Mouse (Mus musculus) left cerebral cortex, postnatal 36 days (tissue): Measurements from ENCODE around the gene Snx11. TPM values are rescaled to one million over a fixed set of nuclear protein-coding genes. Genes with fewer than 3 reads are reported as not detected.
"Not testable (repeated sequence)": the region's sequence is repeated elsewhere in the genome, so short reads cannot be mapped to it uniquely, and the experiment has no call there.

ENCODE experiments used
- DNase-seq, 2 experiments: peaks; one replicate each; pipeline ENCODE4 v3.0.0; 2021 to 2022; ENCODE audit warnings: low spot score in 2 of 2, mixed read lengths in 1 of 2
- intact Hi-C: fragments of 180-260 bp; cut with DNase I; formaldehyde crosslinking; loops from one replicate; pipeline ENCODE4 v1.15.1; 2025
- total RNA-seq, 2 experiments: library from RNA; stranded (reverse); gene quantifications; 2 replicates each; pipeline ENCODE4 v1.2.3; 2021

Gene Snx11
- total RNA-seq: 10 to 100 TPM; 40.4 to 49.0 TPM

DNA sequence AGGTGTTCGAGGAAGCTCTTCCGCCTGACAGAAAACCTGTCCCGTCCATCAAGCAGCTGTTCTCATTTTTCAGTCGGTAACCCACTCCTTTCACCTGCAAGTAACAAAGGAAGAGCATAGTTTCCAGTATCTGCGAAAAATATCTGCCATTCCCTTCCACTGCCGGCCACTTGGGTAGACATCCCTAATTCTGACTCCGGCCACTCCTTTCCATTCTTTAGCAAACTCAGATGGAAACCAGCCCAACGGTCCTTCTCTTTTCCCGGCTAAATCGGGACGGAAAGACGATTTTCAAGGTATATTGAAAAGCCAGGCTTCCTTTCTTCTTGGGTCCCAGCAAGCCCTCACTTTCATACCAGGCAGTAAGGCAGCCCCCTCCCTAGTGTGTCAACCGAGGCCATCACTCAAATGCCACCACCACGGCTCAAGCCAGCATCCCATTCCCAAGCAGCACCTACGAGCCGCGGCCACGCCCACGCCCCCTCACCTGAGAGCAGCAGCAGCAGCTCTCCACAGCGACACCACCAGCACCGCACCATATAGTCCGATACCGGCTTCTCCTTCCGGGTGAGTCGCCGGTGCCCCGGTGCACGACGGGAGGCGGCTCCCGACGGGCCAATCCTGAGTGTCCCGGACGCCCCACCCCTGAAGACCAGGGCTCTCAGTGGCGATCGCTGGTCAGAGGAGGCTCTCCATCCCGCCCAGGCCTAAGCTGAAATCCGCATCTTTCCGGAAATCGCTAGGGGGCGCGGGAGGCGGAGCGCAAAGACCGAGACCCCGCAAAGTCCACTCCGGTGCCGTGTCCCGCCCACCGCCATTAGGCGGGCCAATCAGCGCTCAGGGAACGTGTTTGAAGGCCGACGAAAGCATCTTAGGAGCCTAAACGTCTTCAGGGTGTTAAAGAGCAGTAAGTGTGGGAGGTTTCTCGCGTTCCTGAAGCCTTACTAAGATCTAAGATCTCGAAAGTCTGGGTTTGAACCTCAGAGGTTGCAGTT is at the start of gene Snx11:
TSS of gene Snx11 (minus strand) at position 592 of the 995 bp plus-strand sequence.
- peak; percentile 100 for DNase-seq
- intact Hi-C loops: loop anchor here (2.0 to 5.0 kb wide), 3 partner anchors 45 to 498 kb away; no protein-coding TSS in a partner anchor

DNA sequence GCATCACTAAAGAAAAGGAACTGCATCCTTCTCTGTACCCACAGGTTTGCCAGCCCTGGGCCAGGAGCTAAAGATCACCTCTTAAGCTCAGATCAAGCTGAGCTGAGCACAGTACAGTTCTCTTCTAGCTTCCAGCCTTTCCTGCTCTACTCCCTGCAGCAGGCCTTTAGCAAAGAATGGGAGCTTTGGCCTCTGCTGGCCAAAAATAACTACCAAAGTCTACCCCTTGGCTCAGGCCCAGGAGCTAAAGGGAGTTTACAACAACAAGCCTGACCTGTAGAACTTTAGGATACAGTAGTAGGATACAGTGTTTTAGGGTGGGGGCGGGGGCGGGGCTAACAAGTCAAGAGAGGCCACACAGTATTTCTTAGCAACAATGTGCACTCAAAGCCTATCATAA is 49.1 kb upstream of the Snx11 start:
- no peak for DNase-seq
- intact Hi-C loops: no loop called here

DNA sequence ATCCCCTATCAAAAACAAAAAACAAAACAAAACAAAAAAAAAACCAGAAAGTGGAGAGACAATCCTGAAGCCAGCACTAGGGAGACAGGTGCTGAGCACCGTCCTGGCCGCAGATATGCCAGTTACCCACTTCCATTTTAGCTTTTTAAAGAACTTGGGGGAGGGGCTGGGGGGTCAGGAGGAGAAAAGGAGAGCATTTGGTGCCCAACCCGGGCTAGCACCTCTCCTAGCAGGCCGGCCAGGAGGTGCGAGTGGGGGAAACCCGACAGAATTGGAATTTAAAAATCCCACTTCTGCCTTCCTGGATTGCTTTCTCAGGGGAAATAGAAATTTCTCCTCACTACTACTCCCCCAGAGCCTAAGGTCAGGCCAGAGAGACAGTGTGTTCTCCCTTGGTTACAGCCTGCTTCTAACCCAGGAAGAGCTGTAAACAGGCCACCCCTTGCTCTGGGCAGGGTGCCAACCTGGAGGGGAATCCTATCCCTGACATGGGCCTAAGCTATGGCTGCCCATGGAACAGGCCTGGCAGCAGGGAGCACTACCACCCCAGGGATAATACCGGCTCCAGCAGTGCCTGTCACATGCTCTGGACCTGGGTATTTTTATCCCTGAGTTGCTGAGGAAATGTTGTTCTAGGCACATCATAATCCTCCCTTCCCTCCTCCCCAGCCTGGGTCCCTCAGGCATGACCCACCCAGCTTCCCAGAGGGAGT is 47.6 kb upstream of the Snx11 start:
- intact Hi-C loops: loop anchor here (5.0 kb wide), 2 partner anchors 32 to 48 kb away; partner anchors contain the start of gene Snx11
- DNase-seq: peak in 1 of 2 experiments; percentile 60

DNA sequence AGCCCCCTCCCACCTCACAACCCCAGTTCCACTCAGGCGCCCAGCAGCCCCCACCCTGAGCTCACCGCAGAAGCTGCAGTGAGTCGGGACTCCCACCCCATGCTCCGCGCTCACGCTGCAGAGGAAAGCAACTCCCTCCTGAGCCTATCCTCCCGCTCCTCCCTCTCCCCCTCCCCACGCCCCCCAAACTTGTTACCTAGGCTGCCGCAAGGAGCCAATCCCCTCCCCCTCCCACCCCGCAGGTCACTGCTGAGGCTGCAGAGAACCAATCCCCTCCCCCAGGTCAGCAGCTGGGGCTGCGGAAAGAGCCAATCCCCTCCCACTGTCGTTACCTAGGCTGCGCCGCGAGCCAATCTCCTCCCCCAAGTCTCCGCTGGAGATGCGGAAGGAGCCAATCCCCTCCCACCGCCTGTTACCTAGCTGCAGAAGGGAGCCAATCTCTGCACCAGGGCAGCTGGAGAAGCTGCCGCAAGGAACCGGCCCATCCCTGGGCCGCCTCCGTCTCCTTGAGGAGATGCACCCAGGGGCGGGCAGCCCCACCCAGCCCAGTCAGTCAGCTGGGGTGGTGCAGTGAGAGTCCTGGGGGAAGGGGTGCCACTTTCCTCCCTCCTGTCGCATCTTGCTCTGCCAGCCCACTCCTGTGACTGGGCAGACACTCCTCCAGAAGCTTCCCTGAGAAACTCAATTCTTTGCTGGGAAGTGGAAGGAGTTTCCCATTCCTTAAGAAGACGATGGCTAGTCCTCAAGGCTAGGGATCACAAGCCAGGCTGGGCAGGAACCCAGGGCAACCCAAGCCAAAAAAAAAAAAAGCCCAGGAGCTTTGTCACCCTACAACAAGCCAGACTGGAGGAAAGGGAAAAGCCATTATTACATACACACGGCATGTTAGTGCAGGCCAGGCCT is 46.8 kb upstream of the Snx11 start:
- intact Hi-C loops: loop anchor here (5.0 kb wide), 2 partner anchors 33 to 47 kb away; partner anchors contain the start of gene Snx11
- DNase-seq: peak; percentile 90

DNA sequence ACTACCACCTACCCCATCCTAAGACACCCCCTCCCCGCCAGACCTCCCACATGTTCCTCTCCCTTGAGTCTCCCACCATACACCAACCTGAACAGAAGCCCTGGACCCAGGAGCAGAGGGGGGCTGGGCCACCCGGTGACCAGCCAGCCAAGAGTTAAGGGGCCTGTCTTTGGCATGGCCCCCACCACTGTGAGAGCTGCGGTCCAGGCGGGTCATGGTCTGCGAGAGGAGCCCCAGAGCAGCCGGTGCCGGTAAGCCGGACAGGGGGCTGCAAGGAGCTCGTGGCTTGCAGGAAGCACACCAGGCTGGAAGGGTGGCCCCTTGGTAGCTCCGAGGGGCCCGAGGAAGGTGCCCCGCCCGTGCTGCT is 46.1 kb upstream of the Snx11 start:
- intact Hi-C loops: loop anchor here (5.0 kb wide), 2 partner anchors 34 to 46 kb away; partner anchors contain the start of gene Snx11
- DNase-seq: no peak

DNA sequence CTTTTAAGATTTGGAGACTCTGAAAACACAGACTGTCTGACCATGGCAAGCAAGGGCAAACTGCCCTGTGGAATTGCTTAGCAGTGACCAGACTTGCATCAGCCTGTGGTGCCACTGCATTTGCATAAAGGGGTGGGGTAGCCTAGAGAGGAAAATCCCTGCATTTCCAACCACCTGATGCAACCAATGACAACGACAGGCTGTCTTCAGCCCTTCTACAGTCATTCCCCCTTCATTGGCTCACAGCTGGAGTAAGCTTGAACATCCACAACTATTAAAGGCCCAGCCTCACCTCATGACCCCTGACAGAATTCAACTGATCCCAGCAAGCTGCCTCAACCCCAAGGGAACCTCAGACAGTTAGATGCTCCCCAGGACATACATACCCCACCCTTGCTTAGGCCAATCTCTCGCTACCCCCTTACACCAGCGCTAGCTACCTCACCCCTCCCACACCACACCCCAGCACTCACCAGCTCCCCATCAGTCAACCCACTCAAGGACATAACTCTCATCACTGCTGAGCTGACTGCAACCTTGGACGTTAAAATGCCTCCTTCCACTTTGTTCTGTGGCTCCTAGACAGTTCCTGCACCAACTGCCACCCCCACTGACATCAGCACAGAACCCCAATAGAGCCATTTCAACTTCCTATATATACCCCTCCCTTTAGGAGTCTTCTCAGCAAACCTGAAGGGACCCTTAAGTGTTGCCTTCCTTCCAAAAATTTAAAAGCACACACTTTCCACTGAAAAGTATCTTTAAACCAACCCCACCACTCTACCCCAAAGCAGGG is 45.5 kb upstream of the Snx11 start:
- intact Hi-C loops: loop anchor here (5.0 kb wide), 2 partner anchors 34 to 46 kb away; partner anchors contain the start of gene Snx11
- DNase-seq: no peak

DNA sequence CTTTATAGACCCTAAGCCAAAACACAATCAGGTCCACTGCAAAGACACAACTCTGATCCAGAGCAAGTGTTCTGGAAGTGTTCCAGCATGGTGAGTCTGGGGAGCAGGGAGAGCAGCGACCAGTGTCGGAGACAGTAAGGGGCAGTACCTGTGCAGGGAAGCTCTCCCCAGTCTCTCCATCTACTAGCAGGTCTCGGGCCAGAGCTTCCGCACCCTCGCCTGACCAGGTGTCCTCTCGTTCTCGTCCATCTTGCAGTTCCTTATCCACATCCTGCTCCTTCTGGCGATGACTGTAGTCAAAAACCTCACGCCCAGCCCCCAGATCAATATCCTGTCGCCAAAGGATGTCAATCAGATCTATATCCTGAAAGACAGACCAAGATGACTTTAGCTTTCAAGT is 44.6 kb upstream of the Snx11 start:
- intact Hi-C loops: loop anchor here (5.0 kb wide), 2 partner anchors 35 to 45 kb away; partner anchors contain the start of gene Snx11
- DNase-seq: no peak

DNA sequence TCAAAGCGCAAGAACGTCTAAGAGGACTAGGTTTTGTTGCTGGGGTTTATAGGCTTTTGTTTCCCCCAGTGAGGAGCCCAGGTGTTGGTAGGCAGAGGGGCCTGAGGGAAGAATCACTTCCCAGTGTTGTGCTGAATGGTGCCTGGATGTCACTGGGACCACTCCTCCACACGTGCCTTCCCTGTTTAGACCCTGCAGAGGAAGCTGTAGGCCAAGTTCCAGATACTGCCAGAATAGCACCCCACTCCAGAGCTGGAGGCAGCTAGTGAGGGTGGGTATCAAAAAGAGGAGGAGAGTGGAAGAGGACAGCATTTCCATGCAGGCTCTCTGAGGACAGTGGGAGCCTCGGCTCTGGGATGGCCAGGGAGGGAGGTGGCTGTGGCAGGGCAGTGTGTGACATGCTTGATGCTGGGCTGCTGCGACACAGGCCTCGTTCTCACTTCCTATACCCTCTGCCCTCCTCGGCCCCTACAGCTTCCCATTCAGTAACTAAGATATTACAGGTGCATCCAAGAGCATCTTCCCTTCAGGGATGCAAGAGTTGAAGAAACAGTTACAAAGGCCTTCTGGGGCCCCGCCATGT is 40.9 kb upstream of the Snx11 start:
- no peak for DNase-seq
- intact Hi-C loops: no loop called here

DNA sequence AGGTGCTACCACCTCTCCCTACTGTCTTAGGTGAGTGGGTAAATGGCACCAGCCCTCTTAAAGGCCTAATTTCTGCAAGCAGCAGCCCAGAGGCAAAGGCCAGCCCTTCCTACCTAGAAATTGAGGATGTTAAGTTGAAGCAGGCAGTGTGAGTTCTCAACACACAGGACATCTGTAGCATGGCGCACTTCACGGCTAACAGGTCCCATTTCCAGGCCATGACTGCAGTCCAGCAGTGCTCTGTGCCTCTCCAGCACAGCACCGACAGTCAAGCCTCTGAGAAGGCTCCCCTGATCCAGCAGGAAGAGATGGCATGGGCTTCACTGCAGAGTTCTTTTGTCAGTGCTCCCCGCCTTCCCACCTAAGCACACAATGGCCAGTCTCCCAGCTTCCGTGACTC is 39.6 kb upstream of the Snx11 start:
- intact Hi-C loops: no loop called here
- DNase-seq: no peak

DNA sequence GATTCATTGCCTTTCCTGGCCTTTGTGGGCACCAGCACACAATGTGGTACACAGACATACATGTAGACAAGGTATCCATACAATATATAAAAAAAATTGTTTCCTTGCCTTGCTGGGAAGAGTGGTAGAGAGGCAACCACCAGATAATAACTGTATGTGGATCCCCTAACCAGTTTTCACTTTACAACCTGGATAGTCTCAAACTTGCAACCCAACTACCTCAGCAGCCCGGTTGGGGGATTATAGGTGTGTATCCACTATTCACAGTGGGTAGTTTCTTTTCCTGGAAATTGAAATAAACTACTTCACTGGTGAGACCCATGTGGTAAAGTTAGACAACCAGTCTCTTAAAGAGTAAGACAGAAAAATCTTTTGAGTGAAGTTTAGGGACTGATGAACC is 39.1 kb upstream of the Snx11 start:
- intact Hi-C loops: no loop called here
- no peak for DNase-seq

DNA sequence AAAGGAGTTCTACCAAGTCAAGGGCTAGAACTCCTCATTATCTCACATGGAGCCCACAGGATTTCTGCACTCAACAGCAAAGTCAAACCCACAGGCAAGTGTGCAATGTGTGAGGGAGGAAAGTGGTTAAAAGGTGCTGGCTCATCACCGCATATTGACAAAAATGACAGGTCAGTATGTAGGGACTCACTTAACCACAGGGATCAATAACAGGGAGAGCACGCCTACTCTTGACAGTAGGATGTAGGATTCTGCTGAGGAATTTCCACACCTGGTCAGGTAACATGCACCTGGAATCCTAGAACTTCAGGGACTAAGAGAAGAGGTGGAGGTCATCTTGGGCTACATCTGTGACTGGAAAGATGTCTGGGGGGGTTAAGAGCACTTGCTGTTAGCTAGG is 38.5 kb upstream of the Snx11 start:
- DNase-seq: no peak
- intact Hi-C loops: no loop called here

DNA sequence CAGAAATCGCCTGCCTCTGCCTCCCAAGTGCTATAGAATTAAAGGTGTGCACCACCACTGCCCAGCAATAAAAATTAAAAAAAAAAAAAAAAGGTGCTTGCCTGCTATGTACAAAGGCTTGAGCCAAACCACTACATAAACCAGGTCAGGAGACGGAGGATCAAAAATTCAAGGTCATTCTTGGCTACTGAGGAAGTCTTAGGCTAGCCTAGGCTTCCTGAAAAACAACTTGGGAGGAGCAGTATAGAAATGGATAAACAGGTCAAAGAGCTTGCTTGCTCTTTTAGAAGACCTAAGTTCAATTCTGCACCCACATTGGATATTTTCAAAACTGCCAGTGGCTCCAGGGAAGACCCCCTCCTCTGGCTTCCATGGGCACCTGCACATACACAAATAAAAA is 37.1 kb upstream of the Snx11 start:
- intact Hi-C loops: no loop called here

DNA sequence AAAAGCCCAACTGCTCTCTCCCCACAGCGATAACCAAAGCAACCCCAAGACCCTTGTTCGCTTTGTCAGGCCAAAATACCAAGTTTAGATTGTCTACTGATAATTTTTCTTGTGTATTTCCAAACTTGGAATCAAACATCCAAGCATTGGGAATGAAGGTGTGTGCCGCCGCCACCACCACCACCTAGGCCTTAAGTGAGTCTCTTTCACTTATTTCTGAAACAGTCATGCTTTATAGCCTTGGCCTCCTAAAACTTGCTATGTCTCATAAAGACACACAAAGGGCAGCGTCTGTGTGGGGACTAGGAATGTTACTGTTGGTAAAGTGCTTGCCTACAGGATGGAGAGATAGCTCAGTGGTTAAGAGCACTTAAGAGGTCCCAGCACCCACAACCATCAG is 36.6 kb upstream of the Snx11 start:
- intact Hi-C loops: no loop called here
- no peak for DNase-seq

More for the DNA sequence above, 37.1 kb upstream of the Snx11 start:
- no peak for DNase-seq

DNA sequence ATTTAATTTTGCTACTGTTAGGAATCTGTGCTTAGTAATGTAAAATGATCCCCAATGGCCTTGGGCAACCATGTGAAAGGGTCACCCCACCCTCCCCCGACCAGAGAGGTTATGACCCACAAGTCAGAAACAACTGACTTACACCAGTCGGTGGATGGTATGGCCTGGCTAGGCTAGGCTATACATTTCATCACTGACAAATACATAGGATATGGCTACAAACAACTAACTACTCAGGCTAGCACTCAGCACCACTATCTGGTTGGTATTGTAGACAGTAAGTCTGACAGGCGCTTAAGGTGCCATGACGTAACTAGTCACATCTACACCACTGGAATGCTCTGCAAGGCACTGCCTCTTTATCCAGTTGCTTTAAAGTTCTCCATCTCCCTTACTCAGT is 36.1 kb upstream of the Snx11 start:
- intact Hi-C loops: no loop called here
- no peak for DNase-seq

DNA sequence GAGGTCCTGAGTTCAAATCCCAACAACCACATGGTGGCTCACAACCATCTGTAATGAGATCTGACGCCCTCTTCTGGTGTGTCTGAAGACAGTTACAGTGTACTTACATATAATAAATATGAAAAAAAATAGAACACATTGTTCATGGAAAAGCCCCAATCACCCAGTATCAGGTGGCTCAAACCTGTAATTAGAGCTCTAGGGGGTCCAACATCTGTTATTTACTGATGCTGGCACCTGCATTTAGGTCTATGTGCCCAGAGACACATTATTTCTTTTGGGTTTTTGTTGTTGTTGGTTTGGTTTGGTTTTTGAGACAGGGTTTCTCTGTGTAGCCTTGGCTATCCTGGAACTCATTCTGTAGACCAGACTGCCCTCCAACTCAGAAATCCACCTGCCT is 33.8 kb upstream of the Snx11 start:
- intact Hi-C loops, DNase-seq: not testable (repeated sequence)

DNA sequence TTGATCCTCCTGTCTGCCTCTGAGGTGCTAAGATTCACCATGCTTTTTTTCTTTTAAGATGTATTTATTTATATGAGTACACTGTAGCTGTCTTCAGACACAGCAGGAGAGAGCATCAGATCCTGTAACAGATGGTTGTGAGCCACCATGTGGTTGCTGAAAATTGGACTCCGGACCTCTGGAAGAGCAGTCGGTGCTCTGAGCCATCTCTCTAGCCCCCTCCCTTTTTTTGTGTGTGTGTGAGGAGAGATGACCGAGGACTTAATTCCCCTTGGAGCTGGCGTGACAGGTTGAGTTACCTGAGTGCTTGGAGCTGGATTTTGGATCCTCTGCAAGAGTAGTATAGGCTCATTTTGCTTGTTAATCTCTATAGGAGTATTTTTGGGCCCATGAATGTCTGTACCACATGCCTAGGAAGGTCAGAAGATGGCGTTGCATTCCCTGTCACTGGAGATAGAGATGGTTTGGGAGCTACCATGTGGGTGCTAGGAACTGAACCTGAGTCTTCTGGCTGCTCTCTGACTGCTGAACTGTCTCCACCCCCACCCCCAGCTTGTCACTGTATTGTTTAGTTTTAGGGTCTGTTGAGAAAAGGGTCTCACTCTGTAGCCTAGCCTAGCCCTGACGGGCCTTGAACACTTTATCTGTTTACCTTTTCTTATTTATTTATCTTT is 32.3 kb upstream of the Snx11 start:
- DNase-seq: no peak
- intact Hi-C loops: no loop called here

DNA sequence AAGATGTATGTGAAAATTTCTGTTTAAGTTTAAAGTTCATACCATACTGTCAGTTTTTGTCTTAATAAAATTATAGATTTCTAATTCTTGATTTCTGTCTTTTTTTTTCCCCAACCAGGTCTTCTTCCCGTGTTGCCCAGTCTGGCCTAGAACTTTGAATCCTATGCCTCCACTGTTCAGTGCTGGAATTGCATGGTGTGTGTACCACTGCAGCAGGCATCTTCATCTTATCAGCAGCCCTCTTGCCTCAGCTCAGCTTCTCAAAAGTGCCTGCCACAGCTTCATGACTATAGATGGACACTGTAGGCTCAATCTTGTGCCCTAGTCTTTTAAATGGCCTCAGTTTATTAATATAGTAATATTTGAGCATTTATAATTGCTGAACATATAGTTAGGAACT is 30.7 kb upstream of the Snx11 start:
- intact Hi-C loops: no loop called here
- no peak for DNase-seq

DNA sequence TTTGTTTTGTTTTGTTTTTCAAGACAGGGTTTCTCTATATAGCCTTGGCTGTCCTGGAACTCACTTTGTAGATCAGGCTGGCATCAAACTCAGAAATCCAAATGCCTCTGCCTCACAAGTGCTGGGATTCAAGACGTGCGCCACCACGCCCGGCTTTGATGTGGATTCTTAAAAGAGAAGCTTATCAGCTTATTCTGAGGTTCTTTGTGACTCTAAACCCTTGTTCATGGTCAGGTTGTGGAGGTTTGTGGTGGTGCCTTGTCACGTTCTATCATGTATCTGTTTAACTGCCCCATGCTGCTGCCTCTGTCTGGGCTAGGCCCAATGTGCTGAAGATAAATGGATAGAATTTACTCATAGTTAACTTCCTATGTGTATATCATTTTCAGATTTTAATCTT is 28.2 kb upstream of the Snx11 start:
- DNase-seq: no peak
- intact Hi-C loops: no loop called here
